Mouse (Mus musculus): ENCODE data around the gene 4930595D18Rik.

- TF ChIP-seq GATA1 (IDR thresholded peaks at IDR 0.05; ENCODE audit: low read length) = no peak
- TF ChIP-seq TAL1 (IDR thresholded peaks at IDR 0.05; ENCODE audit: low read length) = no peak
These were observed 50.1 kb downstream of the 4930595D18Rik start for GRCm38 (mm10) chr12:111134169-111134568.

Data from erythroblast, embryonic 14.5 days (primary cell).